Mouse (Mus musculus): ENCODE measurements at regions not wholly inside any gene's neighbourhood (a gene's known extent, or its start where the extent isn't known, plus 50 kb on each side); places are given as distances from the start of the nearest gene placed in this dataset.

DNA sequence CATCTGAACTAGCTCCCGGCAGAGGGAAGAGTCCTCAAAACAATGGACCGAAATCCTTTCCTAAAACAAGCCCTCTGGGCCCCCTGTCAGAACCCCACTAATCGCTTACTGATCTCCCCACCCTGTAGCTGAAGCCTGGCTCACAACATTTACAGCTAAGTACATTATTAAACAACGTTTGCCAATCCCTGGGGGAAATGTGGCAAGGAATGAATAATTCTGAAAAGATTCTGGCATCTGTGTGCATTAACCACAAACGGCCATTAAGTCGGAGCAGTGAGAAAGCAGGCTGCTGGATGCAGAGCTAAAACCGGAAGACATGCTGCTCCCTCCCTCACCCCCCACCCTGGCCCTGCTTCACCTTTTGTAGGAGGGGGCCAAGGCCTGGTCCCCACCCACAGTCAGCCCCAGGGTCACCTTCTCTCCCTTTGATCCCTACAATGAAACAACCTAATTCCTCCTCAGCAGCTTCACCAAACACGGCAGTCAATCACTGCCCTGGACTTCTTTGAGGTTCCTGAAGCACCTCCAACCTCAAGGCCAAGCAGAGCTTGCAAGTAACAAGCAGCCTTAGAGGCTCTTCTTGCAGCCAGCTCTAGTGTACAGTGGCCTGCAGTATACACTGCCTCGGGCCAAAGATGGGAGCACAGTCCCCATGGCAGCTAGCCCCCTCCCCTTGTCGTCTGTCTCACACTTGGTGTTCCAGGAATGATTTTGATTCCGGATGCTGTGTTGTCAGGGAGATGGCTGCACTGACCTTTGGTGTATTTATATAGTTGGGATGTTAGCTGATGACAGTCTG is 175.2 kb downstream of the Sh3bp4 start:
- Histone ChIP-seq H3K4me1 (replicated peaks; ENCODE audit: control insufficient read depth, insufficient read depth, low read length) (no peaks in the 10 kb centered on the region; the same call in 1 of the 2 replicates), H3K36me3 (ENCODE audit: control insufficient read depth, insufficient read depth, low read length) (no peaks in the 10 kb centered on the region), H3K27me3 (replicated peaks; ENCODE audit: control insufficient read depth, insufficient read depth, low read length) (no peaks in the 10 kb centered on the region), H3K27ac (ENCODE audit: low read depth) (no peak overlapping the region), H3K9ac (ENCODE audit: low read length) (no peak overlapping the region), H3K4me3 (ENCODE audit: low read depth, low read length) (no peak overlapping the region), H3K9me3 (ENCODE audit: control insufficient read depth, low read length) (peaks cover 6% of the 10 kb centered on the region), H3K4me2 (ENCODE audit: low read length) (no peak overlapping the region)
- DNase-seq (ENCODE audit: low spot score) (no peak), ATAC-seq (replicated peaks; ENCODE audit: low FRiP score, low TSS enrichment, low read depth) (no peak)
- WGBS, result 23% methylated on average over 11 of the region's 11 CpGs

DNA sequence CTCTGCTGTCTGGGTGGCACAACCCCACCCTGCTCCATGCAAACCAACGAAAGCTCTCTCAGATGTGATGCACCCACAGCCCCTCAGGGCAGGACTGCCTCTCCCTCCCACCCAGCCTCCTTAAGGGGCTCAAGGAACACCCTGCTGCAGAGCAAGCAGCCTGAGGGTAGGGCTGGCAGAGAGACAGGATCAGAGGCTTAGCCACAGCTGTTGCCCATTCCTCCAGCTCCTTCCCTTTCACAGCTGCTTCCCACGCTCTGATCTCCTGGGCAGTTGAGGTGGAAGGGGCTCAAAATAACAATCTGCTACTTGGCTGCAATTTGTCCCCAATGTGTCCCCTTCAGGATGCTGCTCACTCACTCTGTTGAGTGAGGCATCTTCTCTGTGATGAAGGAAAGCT is 181.5 kb downstream of the Sh3bp4 start:
- Histone ChIP-seq H3K9me3 (ENCODE audit: control insufficient read depth, low read length) (peaks cover 6% of the 10 kb centered on the region), H3K27ac (ENCODE audit: low read depth) (no peak overlapping the region), H3K27me3 (replicated peaks; ENCODE audit: control insufficient read depth, insufficient read depth, low read length) (no peaks in the 10 kb centered on the region), H3K36me3 (ENCODE audit: control insufficient read depth, insufficient read depth, low read length) (no peaks in the 10 kb centered on the region), H3K4me3 (ENCODE audit: low read depth, low read length) (no peak overlapping the region), H3K9ac (ENCODE audit: low read length) (no peak overlapping the region), H3K4me2 (ENCODE audit: low read length) (no peak overlapping the region), H3K4me1 (replicated peaks; ENCODE audit: control insufficient read depth, insufficient read depth, low read length) (no peaks in the 10 kb centered on the region)
- WGBS, result 35% methylated on average over 2 of the region's 2 CpGs
- ATAC-seq (replicated peaks; ENCODE audit: low FRiP score, low TSS enrichment, low read depth) (no peak), DNase-seq (ENCODE audit: low spot score) (no peak)

DNA sequence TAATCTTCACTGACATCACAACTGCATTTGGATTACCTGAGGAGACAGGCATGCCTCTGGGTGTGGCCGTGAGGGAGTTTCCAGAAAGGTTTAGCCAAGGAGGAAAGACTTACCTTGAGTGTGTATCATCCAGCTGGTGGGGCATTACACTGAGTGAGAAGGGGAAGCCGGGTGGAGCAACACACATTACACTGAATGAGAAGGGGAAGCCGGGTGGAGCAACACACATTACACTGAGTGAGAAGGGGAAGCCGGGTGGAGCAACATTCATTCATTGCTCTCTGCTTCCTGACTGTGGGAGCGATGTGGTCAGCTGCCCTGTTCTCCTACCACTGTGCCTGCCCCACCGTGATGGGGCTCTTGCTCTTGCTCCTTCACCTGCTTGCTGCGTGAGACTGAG is 182.3 kb downstream of the Sh3bp4 start:
- WGBS, result 86% methylated on average over 7 of the region's 7 CpGs
- H3K9ac ChIP-seq (ENCODE audit: low read length), result no peak overlapping the region
- ATAC-seq (replicated peaks; ENCODE audit: low FRiP score, low TSS enrichment, low read depth), result no peak

DNA sequence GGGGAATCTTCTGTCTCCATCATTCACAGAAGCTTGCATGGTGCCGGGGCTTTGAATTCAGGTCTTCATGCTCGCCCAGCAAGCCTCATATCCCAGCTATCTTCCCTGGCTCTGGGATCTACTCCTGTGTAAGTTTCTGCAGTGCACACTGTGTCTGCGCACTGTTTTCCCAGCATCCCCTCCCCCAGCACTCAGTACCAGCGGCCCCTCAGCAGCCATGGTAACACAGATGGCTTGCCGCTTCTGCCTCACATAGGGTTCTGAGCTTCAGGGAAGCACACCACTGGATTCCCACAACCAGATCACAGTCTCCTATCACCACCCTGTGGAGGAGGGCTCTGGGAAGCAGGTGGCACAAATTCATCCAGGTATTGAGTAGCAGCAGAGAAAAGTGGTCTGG is 187.7 kb downstream of the Sh3bp4 start:
- ATAC-seq (replicated peaks; ENCODE audit: low FRiP score, low TSS enrichment, low read depth), result no peak
- H3K27ac ChIP-seq (ENCODE audit: low read depth), result no peak overlapping the region
- 69% methylated on average over 5 of the region's 5 CpGs for WGBS

More for the DNA sequence above, 182.3 kb downstream of the Sh3bp4 start:
- Histone ChIP-seq H3K36me3 (ENCODE audit: control insufficient read depth, insufficient read depth, low read length) (no peaks in the 10 kb centered on the region), H3K27me3 (replicated peaks; ENCODE audit: control insufficient read depth, insufficient read depth, low read length) (no peaks in the 10 kb centered on the region), H3K4me2 (ENCODE audit: low read length) (no peak overlapping the region), H3K9me3 (ENCODE audit: control insufficient read depth, low read length) (peaks cover under 1% of the 10 kb centered on the region), H3K4me3 (ENCODE audit: low read depth, low read length) (no peak overlapping the region), H3K4me1 (replicated peaks; ENCODE audit: control insufficient read depth, insufficient read depth, low read length) (no peaks in the 10 kb centered on the region), H3K27ac (ENCODE audit: low read depth) (no peak overlapping the region)
- DNase-seq (ENCODE audit: low spot score), result no peak

DNA sequence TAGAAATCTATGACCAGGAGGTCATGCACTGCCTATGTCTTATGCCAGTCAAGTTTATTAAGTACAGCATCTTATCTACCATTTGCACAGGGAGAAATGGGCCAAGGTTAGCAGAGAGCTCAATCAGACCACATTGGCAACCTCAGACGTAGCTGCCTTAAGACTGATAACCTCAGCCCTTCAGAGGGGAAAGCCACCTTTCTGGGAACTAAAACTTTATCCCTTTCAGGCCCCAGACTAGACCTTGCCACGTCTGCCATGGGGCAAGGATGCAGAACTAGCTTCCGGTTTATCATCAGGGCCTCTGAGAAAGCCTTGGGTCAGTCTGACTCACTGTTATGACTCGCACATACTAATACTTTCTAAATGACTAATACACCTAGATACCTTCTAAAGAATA is 188.8 kb upstream of the Agap1 start:
- no peaks in the 10 kb centered on the region for H3K4me1 ChIP-seq (replicated peaks; ENCODE audit: control insufficient read depth, insufficient read depth, low read length)
- no peaks in the 10 kb centered on the region for H3K36me3 ChIP-seq (ENCODE audit: control insufficient read depth, insufficient read depth, low read length)
- H3K9ac ChIP-seq (ENCODE audit: low read length), result no peak overlapping the region
- H3K27me3 ChIP-seq (replicated peaks; ENCODE audit: control insufficient read depth, insufficient read depth, low read length), result no peaks in the 10 kb centered on the region
- 81% methylated on average over 4 of the region's 4 CpGs for WGBS
- no peak overlapping the region for H3K27ac ChIP-seq (ENCODE audit: low read depth)
- ATAC-seq (replicated peaks; ENCODE audit: low FRiP score, low TSS enrichment, low read depth), result no peak
- no peak for DNase-seq (ENCODE audit: low spot score)
- H3K9me3 ChIP-seq (ENCODE audit: control insufficient read depth, low read length), result no peaks in the 10 kb centered on the region
- no peak overlapping the region for H3K4me2 ChIP-seq (ENCODE audit: low read length)
- no peak overlapping the region for H3K4me3 ChIP-seq (ENCODE audit: low read depth, low read length)

More for the DNA sequence above, 187.7 kb downstream of the Sh3bp4 start:
- DNase-seq (ENCODE audit: low spot score), result no peak
- Histone ChIP-seq H3K4me2 (ENCODE audit: low read length) (no peak overlapping the region), H3K9ac (ENCODE audit: low read length) (no peak overlapping the region), H3K27me3 (replicated peaks; ENCODE audit: control insufficient read depth, insufficient read depth, low read length) (no peaks in the 10 kb centered on the region), H3K9me3 (ENCODE audit: control insufficient read depth, low read length) (no peaks in the 10 kb centered on the region), H3K36me3 (ENCODE audit: control insufficient read depth, insufficient read depth, low read length) (no peaks in the 10 kb centered on the region), H3K4me3 (ENCODE audit: low read depth, low read length) (no peak overlapping the region), H3K4me1 (replicated peaks; ENCODE audit: control insufficient read depth, insufficient read depth, low read length) (no peaks in the 10 kb centered on the region)

DNA sequence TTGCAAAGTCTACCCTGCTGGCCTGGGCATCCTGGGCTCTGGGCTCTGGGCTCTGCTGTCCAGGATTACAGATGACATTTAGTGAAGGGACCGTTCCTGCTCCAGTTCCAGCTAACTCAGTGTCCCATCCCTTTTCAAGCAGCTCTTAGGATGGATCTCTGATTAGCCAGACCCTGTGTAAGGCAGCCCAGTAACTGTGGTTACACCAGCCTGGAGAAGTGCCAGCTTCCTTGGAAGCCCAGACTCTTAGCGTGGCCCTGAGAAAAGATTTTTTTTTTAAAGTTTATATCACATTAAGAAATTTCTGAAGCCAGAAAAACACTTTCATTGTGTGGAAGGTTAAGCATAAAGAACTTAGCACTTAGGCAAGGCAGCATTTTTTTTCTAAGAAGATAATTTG is 185.8 kb upstream of the Agap1 start:
- H3K9ac ChIP-seq (ENCODE audit: low read length), result no peak overlapping the region
- no peaks in the 10 kb centered on the region for H3K36me3 ChIP-seq (ENCODE audit: control insufficient read depth, insufficient read depth, low read length)
- H3K4me3 ChIP-seq (ENCODE audit: low read depth, low read length), result no peak overlapping the region
- no peak for DNase-seq (ENCODE audit: low spot score)
- H3K27ac ChIP-seq (ENCODE audit: low read depth), result no peak overlapping the region
- no peaks in the 10 kb centered on the region for H3K9me3 ChIP-seq (ENCODE audit: control insufficient read depth, low read length)
- WGBS, result 76% methylated on average over 2 of the region's 2 CpGs
- H3K4me2 ChIP-seq (ENCODE audit: low read length), result no peak overlapping the region
- H3K4me1 ChIP-seq (replicated peaks; ENCODE audit: control insufficient read depth, insufficient read depth, low read length), result no peaks in the 10 kb centered on the region
- H3K27me3 ChIP-seq (replicated peaks; ENCODE audit: control insufficient read depth, insufficient read depth, low read length), result no peaks in the 10 kb centered on the region
- no peak for ATAC-seq (replicated peaks; ENCODE audit: low FRiP score, low TSS enrichment, low read depth)

DNA sequence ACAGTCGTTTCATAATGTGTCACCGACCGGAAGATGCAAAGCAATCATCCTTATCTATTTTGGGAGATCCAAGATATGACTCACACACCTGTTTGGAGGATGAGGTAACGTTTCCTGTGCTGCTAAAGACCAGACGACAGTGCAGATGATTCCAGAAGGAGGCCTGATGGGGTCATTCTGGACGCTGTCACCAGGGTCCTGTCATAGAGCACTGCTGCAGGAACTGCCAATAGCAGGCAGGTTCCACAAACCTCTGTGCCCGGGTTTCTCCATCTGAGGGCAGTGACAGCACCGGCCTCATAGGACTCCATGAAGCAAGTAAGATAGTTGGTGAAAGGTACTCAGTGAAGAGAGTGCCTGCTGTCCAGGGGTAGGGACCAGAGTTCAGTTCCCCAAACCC is 182.9 kb upstream of the Agap1 start:
- H3K27ac ChIP-seq (ENCODE audit: low read depth), result no peak overlapping the region
- no peak overlapping the region for H3K4me2 ChIP-seq (ENCODE audit: low read length)
- H3K4me3 ChIP-seq (ENCODE audit: low read depth, low read length), result no peak overlapping the region
- H3K9ac ChIP-seq (ENCODE audit: low read length), result no peak overlapping the region
- no peaks in the 10 kb centered on the region for H3K27me3 ChIP-seq (replicated peaks; ENCODE audit: control insufficient read depth, insufficient read depth, low read length)
- H3K4me1 ChIP-seq (replicated peaks; ENCODE audit: control insufficient read depth, insufficient read depth, low read length), result no peaks in the 10 kb centered on the region
- ATAC-seq (replicated peaks; ENCODE audit: low FRiP score, low TSS enrichment, low read depth), result no peak
- 60% methylated on average over 8 of the region's 8 CpGs for WGBS
- no peak for DNase-seq (ENCODE audit: low spot score)
- H3K9me3 ChIP-seq (ENCODE audit: control insufficient read depth, low read length), result no peaks in the 10 kb centered on the region
- no peaks in the 10 kb centered on the region for H3K36me3 ChIP-seq (ENCODE audit: control insufficient read depth, insufficient read depth, low read length)

DNA sequence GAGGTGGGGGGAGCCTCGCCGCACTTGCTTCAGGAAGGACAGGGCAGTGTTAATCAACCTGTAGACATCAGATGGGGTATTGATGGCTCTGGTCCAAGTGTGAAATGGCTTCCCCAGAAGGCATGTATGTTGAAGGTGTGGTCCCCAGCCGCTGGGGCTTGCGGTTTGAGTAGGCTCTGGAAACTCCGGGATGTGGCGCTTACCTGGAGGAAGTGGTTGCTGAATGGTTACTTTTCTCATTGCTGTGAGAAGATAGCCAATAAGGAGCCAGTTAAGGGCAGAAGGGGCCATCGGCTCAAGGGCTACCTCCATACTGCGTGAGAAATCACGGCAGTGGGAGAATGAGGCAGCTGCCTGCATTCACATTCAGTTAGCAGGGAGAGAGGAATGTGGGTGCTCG is 181.6 kb upstream of the Agap1 start:
- Histone ChIP-seq H3K4me2 (ENCODE audit: low read length) (no peak overlapping the region), H3K27ac (ENCODE audit: low read depth) (no peak overlapping the region), H3K4me3 (ENCODE audit: low read depth, low read length) (no peak overlapping the region), H3K27me3 (replicated peaks; ENCODE audit: control insufficient read depth, insufficient read depth, low read length) (no peaks in the 10 kb centered on the region), H3K4me1 (replicated peaks; ENCODE audit: control insufficient read depth, insufficient read depth, low read length) (no peaks in the 10 kb centered on the region), H3K36me3 (ENCODE audit: control insufficient read depth, insufficient read depth, low read length) (no peaks in the 10 kb centered on the region), H3K9me3 (ENCODE audit: control insufficient read depth, low read length) (no peaks in the 10 kb centered on the region), H3K9ac (ENCODE audit: low read length) (no peak overlapping the region)
- no peak for DNase-seq (ENCODE audit: low spot score)
- WGBS, result 75% methylated on average over 10 of the region's 10 CpGs
- no peak for ATAC-seq (replicated peaks; ENCODE audit: low FRiP score, low TSS enrichment, low read depth)

DNA sequence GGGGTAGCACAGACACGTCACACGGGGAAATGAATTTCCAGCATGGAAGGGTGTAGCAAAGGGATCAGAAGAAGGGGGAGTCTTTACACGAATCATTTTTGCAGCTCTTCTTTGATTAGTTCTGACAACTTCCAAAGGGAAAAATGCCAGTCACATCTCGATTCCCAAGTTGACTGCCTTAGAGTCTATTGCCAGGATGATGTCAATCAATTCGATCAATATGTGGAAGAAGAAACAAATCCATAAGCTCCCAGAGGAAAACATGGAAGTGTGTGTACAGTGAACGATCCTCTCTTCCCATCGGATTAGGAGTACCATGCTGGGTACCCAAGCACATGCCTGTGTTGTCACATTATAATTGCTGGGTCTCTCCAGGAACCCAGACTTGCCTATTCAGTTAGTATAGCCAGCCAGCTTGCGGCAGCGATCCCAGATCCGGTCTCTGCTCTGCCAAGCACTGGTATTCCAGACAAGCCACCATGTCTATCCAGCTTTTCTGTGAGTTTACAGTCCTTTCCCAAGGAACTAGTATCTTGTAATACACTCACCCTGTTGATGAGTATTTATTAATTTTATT is 180.7 kb upstream of the Agap1 start:
- WGBS, result 89% methylated on average over 10 of the region's 10 CpGs
- Histone ChIP-seq H3K27ac (ENCODE audit: low read depth) (no peak overlapping the region), H3K4me1 (replicated peaks; ENCODE audit: control insufficient read depth, insufficient read depth, low read length) (no peaks in the 10 kb centered on the region), H3K4me3 (ENCODE audit: low read depth, low read length) (no peak overlapping the region), H3K4me2 (ENCODE audit: low read length) (no peak overlapping the region), H3K9me3 (ENCODE audit: control insufficient read depth, low read length) (no peaks in the 10 kb centered on the region), H3K36me3 (ENCODE audit: control insufficient read depth, insufficient read depth, low read length) (no peaks in the 10 kb centered on the region), H3K27me3 (replicated peaks; ENCODE audit: control insufficient read depth, insufficient read depth, low read length) (no peaks in the 10 kb centered on the region), H3K9ac (ENCODE audit: low read length) (no peak overlapping the region)
- ATAC-seq (replicated peaks; ENCODE audit: low FRiP score, low TSS enrichment, low read depth) (no peak), DNase-seq (ENCODE audit: low spot score) (no peak)
